Mouse (Mus musculus): ENCODE results near the gene Rrp8.

- TF ChIP-seq POLR2A (IDR thresholded peaks at IDR 0.05; ENCODE audit: borderline replicate concordance, insufficient read depth, low read length), result no peak
- TF ChIP-seq CTCF (IDR thresholded peaks at IDR 0.05; ENCODE audit: borderline replicate concordance, insufficient read depth, low read depth, low read length), result no peak
These were observed 30.6 kb upstream of the Rrp8 start for GRCm38 (mm10) chr7:105767729-105768165.

Data from cerebellum, adult 2 months (tissue).